Mouse (Mus musculus) embryonic fibroblast, embryonic 13.5 days (primary cell): ENCODE results near the gene Rab31.

Experiments used
- CTCF ChIP-seq: IDR thresholded peaks from 2 replicates; pipeline ENCODE4 v1.5.1; 2011; ENCODE audit warnings: mild to moderate bottlenecking, control low read depth, low read length, moderate library complexity, borderline replicate concordance; ENCODE audit not compliant: insufficient read depth
- POLR2A ChIP-seq: IDR thresholded peaks from 2 replicates; pipeline ENCODE4 v1.6.1; 2011; ENCODE audit warnings: low read depth, mild to moderate bottlenecking, control low read depth, low read length, moderate library complexity

- TF ChIP-seq CTCF: no peak
- no peak for TF ChIP-seq POLR2A
Observed at GRCm38 (mm10) chr17:65806416-65806815, 33.9 kb upstream of the Rab31 start.
